Mouse (Mus musculus) cerebellum, adult 9-10 months (tissue): ENCODE data around the gene Coro6.

Source experiments
- DNase-seq: peaks from one replicate; pipeline ENCODE4 v3.0.0; 2022

Coro6 gene

GRCm38 (mm10) chr11:77514281-77514831, 52.1 kb downstream of the Coro6 start:
- DNase-seq = peak; percentile 36

- peak; percentile 40 for DNase-seq
Observed at GRCm38 (mm10) chr11:77514832-77515636, 52.8 kb downstream of the Coro6 start, which contains the start of gene Abhd15. TSS of gene Abhd15 (plus strand) at chr11:77515121.

- peak; percentile 24 for DNase-seq
Observed at GRCm38 (mm10) chr11:77515637-77516552, 53.7 kb downstream of the Coro6 start, which contains the start of gene Trp53i13. TSS of gene Trp53i13 (minus strand) at chr11:77515980.

GRCm38 (mm10) chr11:77516553-77517425, 54.6 kb downstream of the Coro6 start:
- DNase-seq = no peak

- DNase-seq = no peak
Observed at GRCm38 (mm10) chr11:77518051-77518798, 56.0 kb downstream of the Coro6 start.

- DNase-seq = no peak
Observed at GRCm38 (mm10) chr11:77519043-77519442, 56.8 kb downstream of the Coro6 start, which contains the start of gene Gm10392. TSS of gene Gm10392 (minus strand) at chr11:77519198.
